Mouse (Mus musculus) embryonic fibroblast, embryonic 13.5 days (primary cell): Measurements from ENCODE around the gene Mtf2.

Source experiments
- CTCF ChIP-seq: IDR thresholded peaks from 2 replicates; pipeline ENCODE4 v1.5.1; 2011; ENCODE audit warnings: mild to moderate bottlenecking, control low read depth, low read length, moderate library complexity, borderline replicate concordance; ENCODE audit not compliant: insufficient read depth
- POLR2A ChIP-seq: IDR thresholded peaks from 2 replicates; pipeline ENCODE4 v1.6.1; 2011; ENCODE audit warnings: low read depth, mild to moderate bottlenecking, control low read depth, low read length, moderate library complexity

DNA sequence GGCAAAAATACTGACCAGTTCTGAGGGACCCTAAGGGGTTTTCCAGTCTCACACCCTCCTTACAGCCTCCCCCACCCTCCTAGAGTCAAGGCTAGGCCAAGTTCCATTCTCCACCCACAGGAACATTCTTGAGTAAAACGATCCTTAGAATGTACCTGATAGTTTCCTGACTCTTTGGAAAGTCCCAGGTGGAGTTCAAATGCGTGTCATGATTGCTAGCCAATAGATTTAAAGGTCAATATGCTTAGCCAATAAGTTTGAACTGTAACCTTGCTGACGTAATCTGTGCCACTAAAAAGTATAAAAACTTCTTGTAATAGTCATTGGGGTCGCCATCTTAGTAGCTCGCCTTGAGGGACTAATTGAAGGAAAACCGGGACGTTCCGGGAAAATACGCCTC, 5.1 kb upstream of the Mtf2 start:
- TF ChIP-seq POLR2A, result no peak
- TF ChIP-seq CTCF, result no peak
